Mouse (Mus musculus) layer of hippocampus, adult 2 months (tissue): ENCODE data around the gene Prex1. TPM values are rescaled to one million over a fixed set of nuclear protein-coding genes. Genes with fewer than 3 reads are reported as not detected.
"Not testable (repeated sequence)": the region's sequence is repeated elsewhere in the genome, so short reads cannot be mapped to it uniquely, and the experiment has no call there.

Source experiments
- DNase-seq, 2 experiments: peaks; one replicate each; pipeline ENCODE4 v3.0.0; 2022; ENCODE audit warnings: low spot score in 2 of 2
- H3K27ac ChIP-seq: fragments of 200-600 bp; 2 replicates; pipeline ENCODE4 v1.8.1; 2022
- H3K4me3 ChIP-seq: fragments of 200-600 bp; 2 replicates; pipeline ENCODE4 v1.8.1; 2022; ENCODE audit warnings: mild to moderate bottlenecking
- CTCF ChIP-seq: fragments of 200-600 bp; conservative IDR thresholded peaks from 2 replicates; pipeline ENCODE4 v1.8.1; 2022; ENCODE audit warnings: antibody characterized with exemption, mild to moderate bottlenecking, moderate library complexity
- total RNA-seq, 2 experiments: library from RNA; stranded (reverse); gene quantifications; 2 replicates each; pipeline ENCODE4 v1.2.3; 2021

The Prex1 gene
- total RNA-seq, 2 experiments from 2014 or later, result 69.9 to 71.3 TPM

- DNase-seq, result no peak
- no peak overlapping the region for H3K4me3 ChIP-seq
- no peak overlapping the region for H3K27ac ChIP-seq
- TF ChIP-seq CTCF, result no peak
These were observed 19.2 kb upstream of the Prex1 start for GRCm38 (mm10) chr2:166732860-166733259.

- no peak for DNase-seq
- H3K27ac ChIP-seq, result no peak overlapping the region
- no peak for TF ChIP-seq CTCF
- no peak overlapping the region for H3K4me3 ChIP-seq
These were observed 18.5 kb upstream of the Prex1 start for GRCm38 (mm10) chr2:166732146-166732545.

DNA sequence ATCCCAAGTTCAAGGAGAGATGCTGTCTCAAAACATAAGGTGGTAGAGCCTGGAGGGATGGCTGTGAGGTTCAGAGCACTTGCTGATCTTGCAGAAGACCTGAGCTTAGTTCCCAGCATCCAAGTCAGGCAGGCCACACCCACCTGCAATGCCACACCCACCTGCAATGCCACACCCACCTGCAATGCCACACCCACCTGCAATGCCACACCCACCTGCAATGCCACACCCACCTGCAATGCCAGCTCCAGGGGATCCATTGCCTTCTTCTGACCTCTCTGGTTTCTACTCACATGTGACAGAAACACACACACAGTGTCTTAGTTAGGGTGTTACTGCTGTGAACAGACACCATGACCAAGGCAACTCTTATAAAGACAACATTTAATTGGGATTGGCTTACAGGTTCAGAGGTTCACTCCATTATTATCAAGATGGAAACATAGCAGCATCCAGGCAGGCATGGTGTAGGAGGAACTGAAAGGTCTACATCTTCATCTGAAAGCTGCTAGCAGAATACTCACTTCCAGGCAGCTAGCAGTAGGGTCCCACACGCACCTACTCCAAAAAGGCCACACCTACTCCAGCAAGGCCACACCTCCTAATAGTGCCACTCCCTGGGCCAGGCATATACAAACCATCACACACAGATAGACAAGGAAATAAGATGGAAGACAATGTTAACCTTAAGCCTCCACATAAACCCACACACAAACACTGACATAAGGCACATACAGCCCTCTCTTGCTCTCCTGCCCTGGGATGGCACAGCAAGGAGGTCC is 17.7 kb upstream of the Prex1 start:
- not testable (repeated sequence) for DNase-seq, H3K4me3 ChIP-seq, H3K27ac ChIP-seq

- no peak for TF ChIP-seq CTCF
- peak overlapping the region; percentile 21; the same call in 1 of the 2 replicates for H3K27ac ChIP-seq
- H3K4me3 ChIP-seq, result no peak overlapping the region
- DNase-seq, result no peak
These were observed 16.9 kb upstream of the Prex1 start for GRCm38 (mm10) chr2:166730567-166730915.

- Histone ChIP-seq H3K4me3 (no peak overlapping the region), H3K27ac (peak overlapping the region; percentile 21; the same call in 1 of the 2 replicates)
- TF ChIP-seq CTCF, result no peak
- no peak for DNase-seq
These were observed 16.3 kb upstream of the Prex1 start for GRCm38 (mm10) chr2:166729656-166730566.

GRCm38 (mm10) chr2:166729045-166729444 is 15.4 kb upstream of the Prex1 start:
- TF ChIP-seq CTCF, result no peak

DNA sequence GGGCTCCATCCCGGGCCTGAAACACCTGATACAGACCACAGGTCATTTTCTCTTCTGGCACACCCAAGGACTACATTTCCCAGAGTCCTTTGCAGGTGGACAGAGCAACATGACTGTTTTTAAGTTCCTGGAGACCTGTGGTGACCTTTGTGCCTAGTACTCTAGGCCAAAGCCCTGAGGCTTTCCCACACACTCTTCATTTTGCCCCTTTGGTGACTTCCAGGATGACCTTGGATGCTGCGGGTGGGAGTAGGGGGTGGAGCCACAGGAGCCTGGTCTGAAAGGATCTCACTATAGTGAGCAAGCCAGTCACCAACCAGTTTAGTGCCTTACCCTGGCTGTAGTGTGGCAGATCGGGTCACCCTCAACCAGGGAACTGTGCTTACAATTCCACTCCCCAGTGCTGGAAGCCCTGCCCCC is 14.6 kb upstream of the Prex1 start:
- Histone ChIP-seq H3K4me3 (no peak overlapping the region), H3K27ac (peak overlapping the region; percentile 46)
- DNase-seq, result no peak
- no peak for TF ChIP-seq CTCF

More at GRCm38 (mm10) chr2:166729045-166729444, 15.4 kb upstream of the Prex1 start:
- Histone ChIP-seq H3K4me3 (no peak overlapping the region), H3K27ac (peak overlapping the region; percentile 46; the same call in 1 of the 2 replicates)
- DNase-seq, result no peak

- peak overlapping the region; percentile 46 for H3K27ac ChIP-seq
- peak in 1 of 2 experiments; percentile 31 for DNase-seq
- no peak overlapping the region for H3K4me3 ChIP-seq
- no peak for TF ChIP-seq CTCF
These were observed 14.2 kb upstream of the Prex1 start for GRCm38 (mm10) chr2:166727790-166728189.

- TF ChIP-seq CTCF, result no peak
- H3K27ac ChIP-seq, result no peak overlapping the region
- no peak for DNase-seq
- H3K4me3 ChIP-seq, result no peak overlapping the region
These were observed 13.3 kb upstream of the Prex1 start for GRCm38 (mm10) chr2:166726891-166727290.

GRCm38 (mm10) chr2:166720416-166720815 is 6.8 kb upstream of the Prex1 start:
- DNase-seq, result no peak
- H3K4me3 ChIP-seq, result no peak overlapping the region
- no peak overlapping the region for H3K27ac ChIP-seq
- TF ChIP-seq CTCF, result no peak

DNA sequence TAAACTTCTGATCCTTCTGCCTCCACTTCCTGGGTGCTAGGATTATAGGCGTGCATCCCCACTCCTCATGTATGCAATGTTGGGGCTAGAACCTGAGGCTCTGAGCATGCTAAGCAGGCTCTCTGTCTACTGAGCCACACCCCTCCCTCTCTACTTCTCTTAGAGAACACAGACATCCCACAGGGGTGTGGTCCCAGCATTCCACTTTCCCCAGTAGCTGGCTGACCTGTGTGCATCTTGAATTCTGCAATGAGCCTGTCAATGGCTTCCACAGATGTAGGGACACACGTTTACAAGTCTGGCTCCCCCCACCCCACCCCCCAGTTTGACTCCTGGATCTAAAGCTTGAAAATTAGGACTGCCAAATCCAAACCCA is 6.3 kb upstream of the Prex1 start:
- Histone ChIP-seq H3K4me3 (no peak overlapping the region), H3K27ac (no peak overlapping the region)
- no peak for TF ChIP-seq CTCF
- DNase-seq, result no peak

GRCm38 (mm10) chr2:166719301-166719929 is 5.8 kb upstream of the Prex1 start:
- no peak for TF ChIP-seq CTCF
- DNase-seq, result no peak
- Histone ChIP-seq H3K4me3 (no peak overlapping the region), H3K27ac (no peak overlapping the region)

GRCm38 (mm10) chr2:166716067-166716466 is 2.4 kb upstream of the Prex1 start:
- H3K27ac ChIP-seq, result no peak overlapping the region
- H3K4me3 ChIP-seq, result no peak overlapping the region
- TF ChIP-seq CTCF, result no peak
- no peak for DNase-seq
